Mouse (Mus musculus) cerebellum, adult 2 months (tissue): ENCODE measurements around the gene Psmc3.

Experiments
- CTCF ChIP-seq: fragments of 200-500 bp; IDR thresholded peaks from 2 replicates; pipeline ENCODE4 v1.5.1; 2011; ENCODE audit warnings: low read depth, mild to moderate bottlenecking, control low read depth, low read length, moderate library complexity, borderline replicate concordance; ENCODE audit not compliant: insufficient read depth
- POLR2A ChIP-seq: fragments of 200-500 bp; IDR thresholded peaks from 2 replicates; pipeline ENCODE4 v1.6.1; 2011; ENCODE audit warnings: low read length, control low read depth, borderline replicate concordance; ENCODE audit not compliant: insufficient read depth

GRCm38 (mm10) chr2:91069306-91070000, 15.6 kb downstream of the Psmc3 start:
- TF ChIP-seq CTCF, result no peak
- no peak for TF ChIP-seq POLR2A
